Mouse (Mus musculus): ENCODE data around the gene Tasp1. TPM values are rescaled to one million over a fixed set of nuclear protein-coding genes. Genes with fewer than 3 reads are reported as not detected.
A peak's percentile ranks its signal among the peaks of the same experiment; 100 is the strongest.
"Not testable (repeated sequence)": the region's sequence is repeated elsewhere in the genome, so short reads cannot be mapped to it uniquely, and the experiment has no call there.

Tasp1 gene
- polyA plus RNA-seq, 1 experiment from 2014 or later, result 18.1 TPM

DNA sequence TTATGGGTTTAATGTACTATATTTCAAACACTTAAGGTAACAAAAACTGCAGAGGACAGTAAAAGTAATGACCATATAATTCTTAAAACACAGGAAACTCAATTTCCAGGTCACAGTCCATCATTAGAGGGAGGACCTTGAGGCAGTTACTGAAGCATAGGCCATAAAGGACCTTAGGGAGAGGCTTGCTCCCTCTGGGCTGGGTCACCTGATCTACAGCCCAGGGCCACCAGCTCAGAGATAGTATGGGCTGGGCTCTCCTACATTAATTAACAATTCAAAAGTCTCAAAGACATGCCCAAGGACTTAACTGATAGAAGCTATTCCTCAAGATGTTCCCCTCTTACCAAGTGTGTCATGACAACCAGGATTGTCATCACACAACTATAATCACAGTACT lies 29.8 kb downstream of the Tasp1 start:
- no peaks in the 10 kb centered on the region for H3K27me3 ChIP-seq (ENCODE audit: low read depth, poor library complexity, severe bottlenecking)
- peaks cover 31% of the 10 kb centered on the region for H3K36me3 ChIP-seq
- DNase-seq (ENCODE audit: low spot score), result no peak
- no peaks in the 10 kb centered on the region for H3K4me1 ChIP-seq
- no peak overlapping the region for H3K4me3 ChIP-seq
- no peak overlapping the region for H3K27ac ChIP-seq (replicated peaks)
- H3K9me3 ChIP-seq (replicated peaks), result no peaks in the 10 kb centered on the region

DNA sequence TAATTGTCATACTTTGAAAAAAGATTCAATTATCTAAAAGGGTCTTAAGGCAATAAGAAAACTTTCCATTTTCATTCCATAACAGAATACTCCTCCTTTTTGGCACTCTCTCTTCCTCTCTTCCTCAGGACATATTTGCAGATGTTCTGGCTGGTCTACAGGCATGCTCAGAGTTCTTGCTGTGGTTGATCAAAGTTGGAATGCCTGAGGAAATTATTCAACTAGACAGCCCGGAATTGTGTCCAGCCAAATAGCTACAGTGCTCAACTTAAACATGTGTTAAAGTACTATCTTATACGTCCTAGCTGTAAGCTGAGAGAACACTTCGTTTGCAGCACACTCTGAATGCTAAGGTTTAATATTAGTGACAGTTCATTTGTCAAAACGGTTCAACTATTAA lies 41.7 kb downstream of the Tasp1 start:
- WGBS, result 89% methylated on average over 4 of the region's 4 CpGs
- Histone ChIP-seq H3K9me3 (replicated peaks) (no peaks in the 10 kb centered on the region), H3K4me3 (no peak overlapping the region), H3K36me3 (peaks cover 31% of the 10 kb centered on the region), H3K27me3 (ENCODE audit: low read depth, poor library complexity, severe bottlenecking) (no peaks in the 10 kb centered on the region), H3K4me1 (no peaks in the 10 kb centered on the region), H3K27ac (replicated peaks) (no peak overlapping the region)
- no peak for DNase-seq (ENCODE audit: low spot score)

DNA sequence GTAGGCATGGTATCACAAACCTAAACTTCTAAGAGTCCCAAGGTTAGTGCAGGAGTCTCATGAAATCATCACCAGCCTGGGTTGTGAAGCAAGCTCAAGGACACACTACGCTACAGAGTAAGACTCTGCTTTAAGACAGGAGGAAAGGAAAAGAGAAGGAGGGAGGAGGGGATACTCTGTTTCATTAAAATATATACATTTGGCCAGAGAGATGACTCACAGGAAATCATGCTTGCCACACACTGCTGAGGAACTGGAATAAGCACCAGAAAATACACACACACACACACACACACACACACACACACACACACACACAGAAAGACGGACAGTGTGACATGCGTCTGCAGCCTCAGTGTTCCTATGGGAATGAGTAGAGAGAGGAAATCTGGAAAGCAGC lies 59.2 kb downstream of the Tasp1 start:
- H3K27ac ChIP-seq (replicated peaks), result no peak overlapping the region
- H3K27me3 ChIP-seq (ENCODE audit: low read depth, poor library complexity, severe bottlenecking), result no peaks in the 10 kb centered on the region
- 0 out of 2 replicates have a peak, but pooled peaks cover 3% of the 10 kb centered on the region for H3K36me3 ChIP-seq
- no peaks in the 10 kb centered on the region for H3K9me3 ChIP-seq (replicated peaks)
- H3K4me1 ChIP-seq, result no peaks in the 10 kb centered on the region
- 96% methylated on average over 3 of the region's 3 CpGs for WGBS
- no peak overlapping the region for H3K4me3 ChIP-seq
- DNase-seq (ENCODE audit: low spot score), result no peak

DNA sequence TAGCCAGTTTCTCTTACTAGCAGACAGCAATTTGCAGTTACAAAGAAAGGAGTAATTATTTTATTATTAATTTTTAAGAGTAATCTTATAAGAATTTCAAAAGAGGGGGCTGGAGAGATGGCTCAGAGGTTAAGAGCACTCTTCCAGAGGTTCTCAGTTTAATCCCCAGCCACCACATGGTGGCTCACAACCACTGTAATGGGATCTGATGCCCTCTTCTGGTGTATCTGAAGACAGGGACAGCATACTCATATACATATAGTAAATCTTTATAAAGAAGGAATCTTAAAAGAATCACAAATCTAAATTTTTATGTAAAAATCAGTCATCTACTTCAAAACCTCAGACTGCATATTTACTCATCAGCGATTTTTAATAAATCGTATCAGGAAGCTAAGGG lies 68.4 kb downstream of the Tasp1 start:
- WGBS, result 86% methylated on average over 2 of the region's 2 CpGs
- Histone ChIP-seq H3K9me3 (replicated peaks) (no peaks in the 10 kb centered on the region), H3K4me3 (no peak overlapping the region), H3K4me1 (no peaks in the 10 kb centered on the region), H3K36me3 (0 out of 2 replicates have a peak, but pooled peaks cover 6% of the 10 kb centered on the region), H3K27ac (replicated peaks) (no peak overlapping the region), H3K27me3 (ENCODE audit: low read depth, poor library complexity, severe bottlenecking) (no peaks in the 10 kb centered on the region)
- no peak for DNase-seq (ENCODE audit: low spot score)

DNA sequence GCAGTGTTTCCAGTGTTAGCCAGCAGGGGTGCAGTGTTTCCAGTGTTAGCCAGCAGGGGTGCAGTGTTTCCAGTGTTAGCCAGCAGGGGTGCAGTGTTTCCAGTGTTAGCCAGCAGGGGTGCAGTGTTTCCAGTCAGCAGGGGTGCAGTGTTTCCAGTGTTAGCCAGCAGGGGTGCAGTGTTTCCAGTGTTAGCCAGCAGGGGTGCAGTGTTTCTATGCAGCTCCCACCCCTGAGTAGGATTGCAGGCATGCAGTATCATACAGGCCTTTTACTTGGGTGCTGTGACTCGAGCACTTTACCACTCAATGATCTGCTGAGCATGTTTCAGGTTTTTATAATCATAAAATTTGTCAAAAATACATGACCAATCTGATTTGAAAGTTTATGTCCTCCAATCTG lies 76.7 kb downstream of the Tasp1 start:
- not testable (repeated sequence) for H3K27ac ChIP-seq (replicated peaks); H3K27me3 ChIP-seq (ENCODE audit: low read depth, poor library complexity, severe bottlenecking); H3K9me3 ChIP-seq (replicated peaks); H3K4me1 ChIP-seq; DNase-seq (ENCODE audit: low spot score); H3K4me3 ChIP-seq
- 88% methylated on average over 1 of the region's 1 CpGs for WGBS
- peaks cover 17% of the 10 kb centered on the region for H3K36me3 ChIP-seq

DNA sequence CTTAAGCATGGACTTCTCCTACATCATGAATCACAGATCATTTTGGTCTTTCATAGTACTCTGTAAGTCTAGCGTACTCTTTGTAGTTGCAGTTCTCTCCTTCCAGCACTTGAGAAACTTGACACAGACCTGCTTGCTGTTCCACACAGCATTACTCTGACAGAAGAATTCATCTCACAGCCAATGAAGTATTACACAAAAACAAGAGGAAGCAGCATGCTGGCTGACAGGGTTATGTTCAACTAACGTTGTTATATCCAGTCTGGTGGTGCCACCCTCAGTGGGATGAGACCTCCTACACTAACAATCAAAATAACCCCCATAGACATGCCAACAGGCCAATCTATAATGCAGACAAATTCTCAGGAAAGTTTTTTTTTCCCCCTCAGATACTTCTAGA lies 99.2 kb downstream of the Tasp1 start:
- H3K27me3 ChIP-seq (ENCODE audit: low read depth, poor library complexity, severe bottlenecking), result no peaks in the 10 kb centered on the region
- no peak overlapping the region for H3K4me3 ChIP-seq
- no peaks in the 10 kb centered on the region for H3K36me3 ChIP-seq
- DNase-seq (ENCODE audit: low spot score), result no peak
- H3K27ac ChIP-seq (replicated peaks), result no peak overlapping the region
- H3K4me1 ChIP-seq, result no peaks in the 10 kb centered on the region
- no peaks in the 10 kb centered on the region for H3K9me3 ChIP-seq (replicated peaks)
- WGBS, result 82% methylated on average over 2 of the region's 2 CpGs

DNA sequence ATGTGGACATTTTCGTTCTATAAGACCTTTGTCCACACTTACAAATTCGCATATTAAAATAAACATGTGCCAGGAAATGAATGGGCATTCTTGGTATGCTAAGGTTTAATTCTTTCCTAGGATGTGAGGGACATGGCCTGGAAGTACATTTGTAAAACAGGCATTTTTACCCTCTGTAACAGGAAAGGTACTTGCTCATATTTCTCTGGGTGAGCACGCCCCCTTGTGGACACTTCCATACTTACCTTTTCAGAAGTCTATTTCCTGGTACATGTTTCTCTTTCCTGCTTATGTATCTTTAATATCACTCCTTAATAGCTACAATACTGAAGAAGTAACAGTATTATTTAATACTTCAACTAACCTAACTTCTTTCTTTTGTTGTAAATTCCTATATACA lies 100.3 kb downstream of the Tasp1 start:
- no peak overlapping the region for H3K4me3 ChIP-seq
- no peaks in the 10 kb centered on the region for H3K36me3 ChIP-seq
- H3K9me3 ChIP-seq (replicated peaks), result no peaks in the 10 kb centered on the region
- peak; percentile 31 for DNase-seq (ENCODE audit: low spot score)
- H3K27ac ChIP-seq (replicated peaks), result no peak overlapping the region
- H3K4me1 ChIP-seq, result no peaks in the 10 kb centered on the region
- H3K27me3 ChIP-seq (ENCODE audit: low read depth, poor library complexity, severe bottlenecking), result no peaks in the 10 kb centered on the region
- WGBS, result 61% methylated on average over 3 of the region's 3 CpGs

DNA sequence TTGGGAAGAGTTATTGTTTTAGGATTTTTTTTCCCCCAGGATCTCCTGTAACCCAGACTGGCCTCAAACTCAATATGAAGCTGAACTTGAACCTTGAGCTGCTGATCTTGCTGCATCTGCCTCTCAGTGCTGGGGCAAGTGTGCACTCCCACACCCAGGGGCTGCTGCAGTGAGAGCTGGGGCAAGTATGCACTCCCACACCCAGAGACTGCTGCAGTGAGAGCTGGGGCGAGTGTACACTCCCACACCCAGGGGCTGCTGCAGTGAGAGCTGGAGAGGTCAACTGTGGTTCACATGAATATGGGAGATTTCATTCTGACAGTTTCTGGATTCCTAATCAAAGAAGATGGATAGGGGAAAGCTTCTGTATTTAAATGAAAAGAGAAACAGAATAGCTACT lies 117.8 kb downstream of the Tasp1 start:
- H3K36me3 ChIP-seq, result peaks cover 5% of the 10 kb centered on the region
- H3K9me3 ChIP-seq (replicated peaks), result no peaks in the 10 kb centered on the region
- H3K4me3 ChIP-seq, result no peak overlapping the region
- H3K27me3 ChIP-seq (ENCODE audit: low read depth, poor library complexity, severe bottlenecking), result no peaks in the 10 kb centered on the region
- 68% methylated on average over 1 of the region's 1 CpGs for WGBS
- no peak overlapping the region for H3K27ac ChIP-seq (replicated peaks)
- no peak for DNase-seq (ENCODE audit: low spot score)
- H3K4me1 ChIP-seq, result no peaks in the 10 kb centered on the region

DNA sequence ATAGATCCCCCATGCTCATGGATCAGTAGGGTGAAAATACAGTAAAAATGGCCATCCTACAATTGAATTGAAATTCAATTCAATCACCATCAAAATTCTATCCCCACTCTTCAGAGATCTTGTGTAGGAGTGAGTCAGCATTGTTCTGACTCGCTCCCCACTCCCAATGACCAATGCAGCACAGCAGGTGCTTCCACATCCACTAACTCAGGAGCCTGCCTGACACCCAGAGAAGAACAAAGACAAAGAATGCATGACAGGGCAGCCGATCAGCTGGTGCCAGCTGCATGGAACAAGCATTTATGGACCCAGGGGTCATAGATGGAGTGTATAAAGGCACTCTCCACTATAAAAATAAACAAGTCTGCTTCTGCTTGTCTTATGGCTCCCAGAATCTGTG lies 129.0 kb downstream of the Tasp1 start:
- no peaks in the 10 kb centered on the region for H3K4me1 ChIP-seq
- H3K36me3 ChIP-seq, result peaks cover 6% of the 10 kb centered on the region; the same call in 1 of the 2 replicates
- H3K9me3 ChIP-seq (replicated peaks), result no peaks in the 10 kb centered on the region
- H3K4me3 ChIP-seq, result no peak overlapping the region
- no peaks in the 10 kb centered on the region for H3K27me3 ChIP-seq (ENCODE audit: low read depth, poor library complexity, severe bottlenecking)
- no peak for DNase-seq (ENCODE audit: low spot score)
- WGBS, result 64% methylated on average over 2 of the region's 2 CpGs
- no peak overlapping the region for H3K27ac ChIP-seq (replicated peaks)

DNA sequence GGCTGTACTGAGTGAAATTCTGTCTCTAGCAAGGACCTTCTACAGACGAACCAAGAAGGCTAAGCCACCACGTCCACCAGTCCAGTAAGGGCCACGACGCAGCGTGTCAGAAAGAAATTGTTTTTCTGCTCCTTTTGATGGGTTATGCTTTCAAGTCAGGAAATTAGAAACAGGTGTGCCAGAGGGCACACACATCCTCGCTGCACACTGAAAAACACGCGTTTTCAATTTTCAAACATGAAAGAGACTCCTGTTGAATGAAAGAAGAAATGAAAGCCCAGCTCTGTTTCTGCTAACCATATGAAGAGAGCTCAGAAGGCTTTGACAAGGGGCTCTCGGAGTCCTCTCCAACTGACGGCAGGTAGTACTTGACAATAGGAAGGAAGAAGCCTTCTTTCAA lies 132.0 kb downstream of the Tasp1 start:
- Histone ChIP-seq H3K36me3 (no peaks in the 10 kb centered on the region), H3K27ac (replicated peaks) (no peak overlapping the region), H3K27me3 (ENCODE audit: low read depth, poor library complexity, severe bottlenecking) (no peaks in the 10 kb centered on the region), H3K4me1 (no peaks in the 10 kb centered on the region), H3K4me3 (no peak overlapping the region), H3K9me3 (replicated peaks) (no peaks in the 10 kb centered on the region)
- DNase-seq (ENCODE audit: low spot score), result peak; percentile 14
- WGBS, result 79% methylated on average over 10 of the region's 10 CpGs

DNA sequence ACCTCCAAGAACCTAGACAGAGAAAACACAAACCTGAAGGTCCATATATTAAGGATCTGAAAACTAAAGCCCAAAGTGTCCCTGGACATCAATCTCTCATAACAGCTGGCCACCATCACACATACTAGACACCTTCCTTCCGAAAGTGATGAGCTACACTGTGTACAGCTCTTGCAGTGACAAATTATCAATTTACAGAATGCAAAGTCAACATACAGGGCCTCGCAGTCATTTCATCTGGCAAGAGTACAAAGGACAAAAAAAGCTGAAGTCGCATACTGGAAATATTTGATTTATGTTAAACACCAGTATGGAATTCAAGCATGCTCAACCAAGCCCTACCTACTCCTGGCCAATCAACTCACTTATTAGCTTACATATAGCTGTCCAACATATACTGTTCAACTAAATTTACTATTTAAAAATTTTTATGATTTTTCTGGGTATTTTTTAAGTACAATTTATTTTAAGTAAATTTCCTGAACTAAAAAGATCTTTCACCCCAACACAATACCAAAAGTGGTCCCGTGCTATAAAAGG lies 132.5 kb downstream of the Tasp1 start:
- Histone ChIP-seq H3K4me3 (no peak overlapping the region), H3K36me3 (no peaks in the 10 kb centered on the region), H3K9me3 (replicated peaks) (no peaks in the 10 kb centered on the region), H3K4me1 (no peaks in the 10 kb centered on the region), H3K27ac (replicated peaks) (no peak overlapping the region), H3K27me3 (ENCODE audit: low read depth, poor library complexity, severe bottlenecking) (no peaks in the 10 kb centered on the region)
- 91% methylated on average over 4 of the region's 4 CpGs for WGBS
- no peak for DNase-seq (ENCODE audit: low spot score)

DNA sequence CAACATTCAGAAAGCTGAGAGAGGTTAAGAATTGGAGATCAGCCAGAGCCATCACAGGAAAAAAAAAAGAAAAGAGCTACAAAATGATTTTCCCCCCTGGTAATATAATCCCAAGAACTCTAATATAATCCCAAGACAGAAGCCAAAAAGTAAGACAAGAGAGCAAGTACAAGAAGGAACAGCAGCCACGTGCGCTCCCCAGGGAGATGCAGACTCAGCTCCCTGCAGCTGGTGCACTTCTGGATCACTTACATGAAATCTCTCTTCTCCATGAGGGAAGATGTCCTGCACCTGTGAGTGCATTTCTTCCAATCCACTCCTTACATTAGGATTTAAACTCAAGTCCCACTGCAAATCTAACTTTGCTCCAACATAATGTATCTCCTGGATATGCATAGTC lies 134.4 kb downstream of the Tasp1 start:
- WGBS, result 77% methylated on average over 2 of the region's 2 CpGs
- no peaks in the 10 kb centered on the region for H3K27me3 ChIP-seq (ENCODE audit: low read depth, poor library complexity, severe bottlenecking)

DNA sequence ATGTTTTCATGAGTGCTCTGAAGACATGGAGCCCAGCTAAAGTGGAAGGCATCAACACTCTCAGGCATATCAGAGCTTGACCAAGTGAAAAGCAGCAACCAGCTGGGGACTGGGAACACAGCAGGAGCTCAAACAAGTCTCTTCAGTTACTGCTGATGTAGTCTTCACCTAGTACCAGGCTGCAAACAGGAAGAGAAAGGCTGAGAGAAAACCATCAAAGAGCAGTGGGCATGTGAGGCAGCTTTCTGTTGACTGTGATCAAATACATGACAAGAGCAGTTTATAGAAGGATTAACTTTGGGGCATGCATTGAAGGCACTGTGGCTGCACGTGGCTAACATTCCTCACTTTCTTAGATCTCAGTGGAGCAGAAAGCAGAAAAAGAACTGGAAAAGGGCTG lies 141.7 kb downstream of the Tasp1 start:
- no peak overlapping the region for H3K27ac ChIP-seq (replicated peaks)
- no peak overlapping the region for H3K4me3 ChIP-seq
- DNase-seq (ENCODE audit: low spot score), result no peak
- peaks cover 14% of the 10 kb centered on the region for H3K4me1 ChIP-seq
- no peaks in the 10 kb centered on the region for H3K27me3 ChIP-seq (ENCODE audit: low read depth, poor library complexity, severe bottlenecking)
- no peaks in the 10 kb centered on the region for H3K36me3 ChIP-seq
- 0% methylated on average over 1 of the region's 1 CpGs for whole genome bisulfite sequencing
- no peaks in the 10 kb centered on the region for H3K9me3 ChIP-seq (replicated peaks)

More for the DNA sequence above, 134.4 kb downstream of the Tasp1 start:
- DNase-seq (ENCODE audit: low spot score), result no peak
- H3K9me3 ChIP-seq (replicated peaks), result no peaks in the 10 kb centered on the region
- H3K4me1 ChIP-seq, result no peaks in the 10 kb centered on the region
- H3K27ac ChIP-seq (replicated peaks), result no peak overlapping the region
- H3K4me3 ChIP-seq, result no peak overlapping the region
- H3K36me3 ChIP-seq, result no peaks in the 10 kb centered on the region

DNA sequence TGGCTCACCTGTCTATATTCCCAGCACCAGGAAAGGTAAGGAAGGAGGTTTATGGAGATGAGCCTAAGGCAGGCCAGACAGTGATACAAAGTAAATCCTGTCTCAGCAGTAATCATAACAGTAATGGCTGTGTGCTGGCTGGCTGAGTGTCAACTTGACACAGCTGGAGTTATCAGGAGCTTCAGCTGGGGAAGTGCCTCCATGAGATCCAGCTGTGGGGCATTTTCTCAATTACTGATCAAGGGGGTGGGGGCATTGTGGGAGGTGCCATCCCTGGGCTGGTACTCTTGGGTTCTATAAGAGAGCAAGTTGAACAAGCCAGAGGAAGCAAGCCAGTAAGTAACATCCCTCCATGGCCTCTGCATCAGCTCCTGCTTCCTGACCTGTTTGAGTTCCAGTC lies 145.2 kb downstream of the Tasp1 start:
- not testable (repeated sequence) for DNase-seq (ENCODE audit: low spot score); H3K36me3 ChIP-seq; H3K4me3 ChIP-seq; H3K9me3 ChIP-seq (replicated peaks); H3K4me1 ChIP-seq; H3K27ac ChIP-seq (replicated peaks); H3K27me3 ChIP-seq (ENCODE audit: low read depth, poor library complexity, severe bottlenecking)

Measured in midbrain, embryonic 10.5 days (tissue).